Mouse (Mus musculus) intestine, embryonic 14.5 days (tissue): ENCODE measurements at regions not wholly inside any gene's neighbourhood (a gene's known extent, or its start where the extent isn't known, plus 50 kb on each side); places are given as distances from the start of the nearest gene placed in this dataset.

Experiments
- ATAC-seq: fragments of 200-750 bp; cut with Nextera tagmentation; replicated peaks from 2 replicates; pipeline ENCODE4 v1.8.0; 2017; ENCODE audit warnings: low read depth, moderate number of reproducible peaks, moderate TSS enrichment, moderate library complexity; ENCODE audit not compliant: low FRiP score, low TSS enrichment
- DNase-seq: peaks from one replicate; pipeline ENCODE4 v3.0.0-alpha.2; 2018; ENCODE audit warnings: low spot score
- H3K27ac ChIP-seq: fragments of 300-500 bp; sonication (generic); 2 replicates; pipeline ENCODE4 v1.5.1; 2014; ENCODE audit warnings: low read depth, mild to moderate bottlenecking, control low read depth
- H3K27me3 ChIP-seq: fragments of 300-500 bp; sonication (generic); replicated peaks from 2 replicates; pipeline ENCODE4 v1.6.1; 2014; ENCODE audit warnings: low read length, control low read depth; ENCODE audit not compliant: control insufficient read depth, insufficient read depth
- H3K36me3 ChIP-seq: fragments of 300-500 bp; sonication (generic); 2 replicates; pipeline ENCODE4 v1.6.1; 2014; ENCODE audit warnings: low read length, control low read depth; ENCODE audit not compliant: control insufficient read depth, insufficient read depth
- H3K4me1 ChIP-seq: fragments of 300-500 bp; sonication (generic); replicated peaks from 2 replicates; pipeline ENCODE4 v1.6.1; 2014; ENCODE audit warnings: low read length, control low read depth, mixed read lengths; ENCODE audit not compliant: control insufficient read depth, insufficient read depth
- H3K4me2 ChIP-seq: fragments of 300-500 bp; sonication (generic); 2 replicates; pipeline ENCODE4 v1.6.1; 2014; ENCODE audit warnings: low read length
- H3K4me3 ChIP-seq: fragments of 300-500 bp; sonication (generic); 2 replicates; pipeline ENCODE4 v1.5.1; 2014; ENCODE audit warnings: low read depth, low read length, control low read depth, mixed read lengths
- H3K9ac ChIP-seq: fragments of 300-500 bp; sonication (generic); 2 replicates; pipeline ENCODE4 v1.6.1; 2014; ENCODE audit warnings: mild to moderate bottlenecking, low read length
- H3K9me3 ChIP-seq: fragments of 300-500 bp; sonication (generic); 2 replicates; pipeline ENCODE4 v1.6.1; 2016; ENCODE audit warnings: low read length, control low read depth; ENCODE audit not compliant: control insufficient read depth
- WGBS: fragments of 180-500 bp; shearing (Covaris S2); extraction: QIAGEN DNeasy Blood & Tissue Kit; methylation state at CpG from one replicate; pipeline ENCODE4 v1.1.7; 2014; 5-methylcytosine and 5-hydroxymethylcytosine counted together

DNA sequence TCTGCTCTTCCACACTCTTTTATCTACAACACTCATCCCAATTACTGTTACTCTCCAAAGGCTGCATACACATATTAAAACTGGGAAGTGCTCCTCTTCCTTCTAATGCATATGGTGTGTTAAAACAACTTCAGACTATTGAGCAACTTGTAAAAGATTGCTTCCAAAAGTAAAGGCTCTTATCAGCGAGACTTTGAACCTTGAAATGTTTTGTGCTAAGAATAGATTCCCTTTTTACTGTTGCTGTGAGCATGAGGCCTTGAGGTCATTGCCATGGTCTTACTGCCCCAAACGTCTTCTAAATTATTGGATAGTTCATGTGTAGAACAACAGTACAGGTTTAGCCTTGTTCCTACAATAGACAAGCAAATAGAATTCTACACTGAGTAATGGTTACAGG lies 281.6 kb upstream of the Lcorl start:
- no peak overlapping the region for H3K4me2 ChIP-seq
- H3K9me3 ChIP-seq, result no peaks in the 10 kb centered on the region
- no peak; the same call in 1 of the 2 replicates for ATAC-seq
- no peaks in the 10 kb centered on the region for H3K27me3 ChIP-seq
- H3K36me3 ChIP-seq, result no peaks in the 10 kb centered on the region
- no peak for DNase-seq
- H3K4me3 ChIP-seq, result no peak overlapping the region
- WGBS, result 60% methylated on average over 2 of the region's 2 CpGs
- H3K27ac ChIP-seq, result no peak overlapping the region
- H3K9ac ChIP-seq, result no peak overlapping the region
- no peaks in the 10 kb centered on the region for H3K4me1 ChIP-seq

DNA sequence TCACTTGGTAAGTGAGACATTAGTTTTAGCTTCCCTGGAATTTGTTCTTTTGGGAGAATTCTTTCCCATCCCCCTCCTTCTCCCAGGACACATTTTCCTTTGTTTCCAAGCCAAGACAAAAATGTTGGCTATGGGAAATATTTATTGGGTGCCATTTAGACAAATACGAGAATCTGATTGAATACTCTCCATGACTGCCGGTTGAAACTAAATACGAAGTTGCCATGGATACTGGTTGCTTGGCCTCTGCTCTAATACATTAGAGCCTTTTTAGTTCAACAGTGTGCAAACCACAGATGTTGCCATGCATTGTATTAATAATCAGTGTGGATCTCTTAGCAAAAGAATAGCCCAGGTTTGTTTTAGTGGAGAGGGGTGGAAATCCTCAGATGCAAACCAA lies 280.3 kb upstream of the Lcorl start:
- no peaks in the 10 kb centered on the region for H3K9me3 ChIP-seq
- ATAC-seq (no peak), DNase-seq (no peak)
- no peak overlapping the region for H3K4me3 ChIP-seq
- 61% methylated on average over 3 of the region's 3 CpGs for WGBS
- no peak overlapping the region for H3K27ac ChIP-seq
- no peak overlapping the region for H3K4me2 ChIP-seq
- no peaks in the 10 kb centered on the region for H3K27me3 ChIP-seq
- H3K9ac ChIP-seq, result no peak overlapping the region
- H3K36me3 ChIP-seq, result no peaks in the 10 kb centered on the region
- H3K4me1 ChIP-seq, result no peaks in the 10 kb centered on the region

DNA sequence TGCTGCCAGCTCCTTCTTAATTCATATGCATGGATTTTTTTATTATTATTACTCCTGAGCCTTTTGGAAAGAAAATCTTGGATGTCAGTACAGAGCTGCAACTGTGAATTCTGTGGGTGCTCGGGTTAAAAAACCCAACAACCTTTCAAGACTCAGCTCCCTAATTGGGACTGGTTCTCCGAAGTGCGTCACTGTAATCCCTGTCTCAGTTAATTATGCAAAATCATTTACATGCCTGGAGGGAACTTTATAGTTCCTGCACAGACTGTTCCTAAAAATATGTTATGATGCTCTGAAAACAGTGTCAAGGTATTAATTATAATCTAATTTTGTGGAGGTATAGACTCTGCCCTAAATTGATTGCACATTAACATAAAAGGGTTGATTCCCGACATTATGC lies 250.6 kb upstream of the Lcorl start:
- H3K9ac ChIP-seq, result no peak overlapping the region
- H3K27me3 ChIP-seq, result no peaks in the 10 kb centered on the region
- no peaks in the 10 kb centered on the region for H3K9me3 ChIP-seq
- no peaks in the 10 kb centered on the region for H3K4me1 ChIP-seq
- ATAC-seq (no peak), DNase-seq (no peak)
- no peak overlapping the region for H3K27ac ChIP-seq
- H3K4me3 ChIP-seq, result no peak overlapping the region
- 80% methylated on average over 4 of the region's 4 CpGs for WGBS
- H3K36me3 ChIP-seq, result no peaks in the 10 kb centered on the region
- H3K4me2 ChIP-seq, result no peak overlapping the region

DNA sequence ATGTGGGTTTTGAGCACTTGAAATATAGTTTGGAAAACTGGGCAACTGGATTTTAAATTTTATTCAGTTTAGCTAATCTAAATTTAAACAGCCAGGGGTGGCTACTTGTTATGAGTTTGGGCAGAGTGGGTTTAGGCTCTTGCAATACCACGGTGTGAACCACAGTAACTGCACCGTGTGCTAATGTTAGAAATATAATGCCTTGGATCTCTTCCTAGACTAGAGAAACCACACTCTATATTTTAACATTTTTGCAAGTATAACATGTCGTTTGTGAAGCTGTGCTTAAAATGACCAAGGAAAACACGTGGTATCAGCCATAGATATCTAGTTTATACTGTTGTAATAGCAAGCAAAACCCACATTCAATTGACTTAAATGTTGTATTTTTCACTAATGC lies 245.9 kb upstream of the Lcorl start:
- ATAC-seq, result no peak
- Histone ChIP-seq H3K36me3 (no peaks in the 10 kb centered on the region), H3K9me3 (no peaks in the 10 kb centered on the region), H3K9ac (no peak overlapping the region), H3K27ac (no peak overlapping the region), H3K4me2 (no peak overlapping the region), H3K4me3 (no peak overlapping the region), H3K4me1 (no peaks in the 10 kb centered on the region), H3K27me3 (no peaks in the 10 kb centered on the region)
- WGBS, result 77% methylated on average over 4 of the region's 4 CpGs
- DNase-seq, result no peak

DNA sequence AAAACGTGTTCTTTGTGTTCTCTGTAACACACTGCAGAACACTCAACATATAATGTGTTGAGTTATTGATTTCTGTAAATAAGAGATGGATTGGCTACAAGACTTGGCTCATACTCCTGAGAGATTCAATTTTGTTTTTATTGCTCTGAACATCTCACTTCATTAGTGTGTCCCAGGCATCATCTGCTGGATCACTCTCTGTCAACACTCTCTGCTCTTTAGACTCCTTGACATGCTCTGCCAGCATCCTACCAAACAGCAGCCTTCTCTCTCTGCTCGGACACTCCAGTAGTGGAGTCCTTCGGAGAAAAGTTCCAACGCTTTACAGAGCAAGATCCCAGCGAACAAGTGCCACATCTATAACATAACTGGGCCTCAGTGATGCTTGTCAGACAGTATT lies 235.1 kb upstream of the Lcorl start:
- Histone ChIP-seq H3K4me2 (no peak overlapping the region), H3K4me1 (no peaks in the 10 kb centered on the region), H3K27ac (no peak overlapping the region), H3K9ac (no peak overlapping the region), H3K27me3 (no peaks in the 10 kb centered on the region), H3K9me3 (no peaks in the 10 kb centered on the region), H3K36me3 (no peaks in the 10 kb centered on the region), H3K4me3 (no peak overlapping the region)
- 84% methylated on average over 5 of the region's 5 CpGs for WGBS
- DNase-seq (no peak), ATAC-seq (no peak)

DNA sequence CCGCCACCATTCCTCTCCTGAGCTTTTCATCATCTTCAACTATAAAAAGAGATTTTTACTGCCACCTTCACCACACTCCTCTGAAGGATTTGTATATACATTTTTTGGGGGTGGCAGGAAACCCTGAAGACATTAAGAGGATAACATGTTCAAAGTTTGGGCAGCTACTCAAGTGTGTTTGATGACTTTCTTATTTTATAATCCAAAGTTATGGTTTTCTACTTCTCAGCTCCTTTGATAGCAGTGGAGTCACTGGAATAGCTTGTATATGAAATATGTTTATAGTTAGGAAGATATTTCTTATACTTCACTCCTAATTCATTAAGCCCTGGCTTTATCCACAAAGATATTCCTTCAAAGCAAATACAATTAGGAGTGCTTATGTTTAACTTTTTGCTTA lies 229.5 kb upstream of the Lcorl start:
- no peak for DNase-seq
- 74% methylated on average over 1 of the region's 1 CpGs for WGBS

DNA sequence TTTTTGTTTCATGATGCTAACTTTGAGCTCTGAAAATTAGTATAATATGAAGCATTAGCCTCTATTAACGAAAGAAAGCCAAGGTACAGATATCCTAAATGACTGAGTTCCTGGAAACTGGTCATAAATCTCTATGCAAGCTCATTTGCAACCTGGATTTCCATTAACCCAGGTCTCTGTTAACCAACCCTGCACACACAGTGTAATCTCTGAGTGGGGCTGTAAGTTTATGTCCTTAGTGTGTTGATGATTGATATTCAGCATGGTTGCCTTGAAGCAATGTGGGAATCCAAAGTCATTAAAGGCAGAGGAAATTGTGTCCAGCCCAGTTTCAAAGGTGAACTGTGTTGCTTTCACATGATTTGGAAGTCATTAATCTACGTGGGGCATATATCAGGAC lies 225.9 kb upstream of the Lcorl start:
- no peaks in the 10 kb centered on the region for H3K27me3 ChIP-seq
- H3K9ac ChIP-seq, result no peak overlapping the region
- H3K4me1 ChIP-seq, result no peaks in the 10 kb centered on the region
- H3K4me2 ChIP-seq, result no peak overlapping the region
- H3K36me3 ChIP-seq, result no peaks in the 10 kb centered on the region
- ATAC-seq (no peak), DNase-seq (no peak)
- H3K27ac ChIP-seq, result no peak overlapping the region
- H3K4me3 ChIP-seq, result no peak overlapping the region
- no peaks in the 10 kb centered on the region for H3K9me3 ChIP-seq
- 69% methylated on average over 2 of the region's 2 CpGs for WGBS

More for the DNA sequence above, 229.5 kb upstream of the Lcorl start:
- Histone ChIP-seq H3K9me3 (no peaks in the 10 kb centered on the region), H3K36me3 (no peaks in the 10 kb centered on the region), H3K27me3 (no peaks in the 10 kb centered on the region), H3K4me3 (no peak overlapping the region), H3K4me1 (no peaks in the 10 kb centered on the region), H3K9ac (no peak overlapping the region), H3K27ac (no peak overlapping the region), H3K4me2 (no peak overlapping the region)
- ATAC-seq, result no peak

DNA sequence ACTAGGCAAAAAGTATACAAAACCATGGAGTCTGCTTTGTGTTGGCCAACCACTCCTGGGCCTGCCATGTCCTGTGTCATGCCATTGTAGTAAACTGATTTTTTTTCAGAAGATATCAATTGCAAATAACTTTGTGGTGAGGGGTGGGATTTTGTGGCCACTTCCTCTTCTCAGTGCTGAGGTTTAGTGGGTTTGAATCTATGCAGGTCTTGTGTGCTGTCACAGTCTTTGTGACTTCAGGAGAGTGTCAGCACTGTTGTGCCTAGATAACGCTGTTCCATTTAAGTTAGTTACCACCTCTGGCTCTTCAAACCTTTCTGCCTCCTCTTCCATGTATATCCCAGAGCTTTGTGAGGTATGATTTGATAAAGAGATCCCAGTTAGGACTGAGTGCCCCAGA lies 216.3 kb upstream of the Lcorl start:
- H3K9me3 ChIP-seq, result no peaks in the 10 kb centered on the region
- H3K9ac ChIP-seq, result no peak overlapping the region
- no peaks in the 10 kb centered on the region for H3K27me3 ChIP-seq
- no peak overlapping the region for H3K27ac ChIP-seq
- 86% methylated on average over 1 of the region's 1 CpGs for WGBS
- H3K4me1 ChIP-seq, result no peaks in the 10 kb centered on the region
- H3K4me3 ChIP-seq, result no peak overlapping the region
- DNase-seq (no peak), ATAC-seq (no peak)
- H3K4me2 ChIP-seq, result no peak overlapping the region
- no peaks in the 10 kb centered on the region for H3K36me3 ChIP-seq

DNA sequence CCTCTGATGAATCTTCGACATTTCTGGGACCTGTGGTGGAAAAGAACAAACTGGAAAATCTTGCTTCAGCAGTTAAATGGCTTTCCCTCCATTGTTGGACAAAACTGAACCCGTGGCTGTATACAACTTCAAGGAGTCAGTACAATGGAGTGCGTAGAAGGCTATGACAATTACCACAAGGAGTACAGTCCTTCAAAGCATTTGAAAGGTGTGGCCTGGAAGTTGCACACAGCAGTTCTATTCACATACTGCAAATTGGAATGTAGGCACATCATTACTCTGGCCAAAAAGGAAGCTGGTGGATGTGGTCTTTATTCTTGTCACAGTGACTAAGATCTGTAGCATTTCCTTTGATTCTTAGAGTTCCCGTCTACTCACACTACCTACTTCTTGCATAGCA lies 215.7 kb upstream of the Lcorl start:
- H3K36me3 ChIP-seq, result no peaks in the 10 kb centered on the region
- no peak overlapping the region for H3K4me3 ChIP-seq
- H3K4me2 ChIP-seq, result no peak overlapping the region
- H3K9me3 ChIP-seq, result no peaks in the 10 kb centered on the region
- no peaks in the 10 kb centered on the region for H3K27me3 ChIP-seq
- no peak overlapping the region for H3K27ac ChIP-seq
- DNase-seq, result no peak
- H3K4me1 ChIP-seq, result no peaks in the 10 kb centered on the region
- WGBS, result 81% methylated on average over 4 of the region's 4 CpGs
- no peak overlapping the region for H3K9ac ChIP-seq
- no peak for ATAC-seq
